Mouse (Mus musculus) MEL (cell line): ENCODE measurements around the gene Dapp1.

ENCODE experiments used
- CHD2 ChIP-seq: IDR thresholded peaks from 2 replicates; pipeline ENCODE4 v1.6.1; 2011; ENCODE audit warnings: low read length, improper control_type of control experiment
- CTCF ChIP-seq, 3 experiments: IDR thresholded peaks in 2 of 3; conservative IDR thresholded peaks in 1 of 3; 2 replicates each; pipeline ENCODE4 v1.5.1; 2011 to 2012; ENCODE audit warnings: low read length in 3 of 3, low read depth in 2 of 3, mild to moderate bottlenecking in 2 of 3, improper control_type of control experiment in 1 of 3, inconsistent platforms in 1 of 3, mixed read lengths in 1 of 3, moderate library complexity in 1 of 3; ENCODE audit not compliant: control insufficient read depth in 1 of 3, insufficient read depth in 1 of 3, poor library complexity in 1 of 3, severe bottlenecking in 1 of 3
- JUND ChIP-seq: IDR thresholded peaks from 2 replicates; pipeline ENCODE4 v1.6.1; 2011; ENCODE audit warnings: low read depth, mild to moderate bottlenecking, improper control_type of control experiment, low read length
- MAX ChIP-seq: IDR thresholded peaks from 2 replicates; pipeline ENCODE4 v1.6.1; 2011; ENCODE audit warnings: low read length, improper control_type of control experiment
- MAZ ChIP-seq: IDR thresholded peaks from 2 replicates; pipeline ENCODE4 v1.6.1; 2012; ENCODE audit warnings: low read depth, mild to moderate bottlenecking, inconsistent platforms, low read length, improper control_type of control experiment
- NRF1 ChIP-seq: IDR thresholded peaks from 2 replicates; pipeline ENCODE4 v1.6.1; 2014; ENCODE audit warnings: low read depth, mild to moderate bottlenecking, inconsistent platforms, low read length, improper control_type of control experiment, moderate library complexity; ENCODE audit not compliant: poor library complexity, insufficient read depth, severe bottlenecking
- POLR2A ChIP-seq, 2 experiments: IDR thresholded peaks; 2 replicates each; pipeline ENCODE4 v1.6.1; 2011 to 2012; ENCODE audit warnings: low read length in 2 of 2, mild to moderate bottlenecking in 2 of 2, control low read depth in 1 of 2, improper control_type of control experiment in 1 of 2, low read depth in 1 of 2, moderate library complexity in 1 of 2; ENCODE audit not compliant: control insufficient read depth in 1 of 2, insufficient read depth in 1 of 2, poor library complexity in 1 of 2
- TBP ChIP-seq: IDR thresholded peaks from 2 replicates; pipeline ENCODE4 v1.8.0; 2011; ENCODE audit warnings: low read depth, low read length, improper control_type of control experiment
- USF1 ChIP-seq: IDR thresholded peaks from 2 replicates; pipeline ENCODE4 v1.6.1; 2014; ENCODE audit warnings: low read depth, mild to moderate bottlenecking, inconsistent platforms, low read length, improper control_type of control experiment, moderate library complexity
- ZC3H11A ChIP-seq: IDR thresholded peaks from 2 replicates; pipeline ENCODE4 v1.6.1; 2012; ENCODE audit warnings: low read depth, mild to moderate bottlenecking, inconsistent platforms, low read length, improper control_type of control experiment
- ZNF384 ChIP-seq: IDR thresholded peaks from 2 replicates; pipeline ENCODE4 v1.6.1; 2012; ENCODE audit warnings: low read depth, mild to moderate bottlenecking, inconsistent platforms, low read length, improper control_type of control experiment

- TF ChIP-seq CTCF (IDR thresholded peaks at IDR 0.05 in 2 of 3, conservative IDR thresholded peaks at IDR 0.05 in 1 of 3; ENCODE audit: control insufficient read depth in 1 of 3, insufficient read depth in 1 of 3, low read depth in 2 of 3, low read length in 3 of 3, poor library complexity in 1 of 3, severe bottlenecking in 1 of 3): no peak
- TF ChIP-seq NRF1: no peak
- TF ChIP-seq ZNF384: peak; percentile 76; the same call in 1 of the 2 replicates
- no peak for TF ChIP-seq USF1
- no peak; the same call in 1 of the 2 replicates for TF ChIP-seq CHD2
- no peak for TF ChIP-seq MAZ
- no peak for TF ChIP-seq POLR2A (IDR thresholded peaks at IDR 0.05; ENCODE audit: control insufficient read depth in 1 of 2, insufficient read depth in 1 of 2, low read depth in 1 of 2, low read length in 2 of 2, poor library complexity in 1 of 2)
- no peak for TF ChIP-seq JUND
- TF ChIP-seq ZC3H11A: no peak
- peak; percentile 47; the same call in 1 of the 2 replicates for TF ChIP-seq TBP
- TF ChIP-seq MAX: peak; percentile 74; the same call in 1 of the 2 replicates
Measured at GRCm38 (mm10) chr3:137947525-137947924, 33.8 kb downstream of the Dapp1 start.
